Mouse (Mus musculus) testis, adult 2 months (tissue): ENCODE measurements at regions not wholly inside any gene's neighbourhood (a gene's known extent, or its start where the extent isn't known, plus 50 kb on each side); places are given as distances from the start of the nearest gene placed in this dataset.

ENCODE experiments used
- H3K27ac ChIP-seq: fragments of 200-500 bp; 2 replicates; pipeline ENCODE4 v1.5.1; 2012; ENCODE audit warnings: low read depth, low read length; ENCODE audit not compliant: control insufficient read depth, insufficient read depth
- H3K27me3 ChIP-seq: fragments of 200-500 bp; 2 replicates; pipeline ENCODE4 v1.6.1; 2012; ENCODE audit warnings: mild to moderate bottlenecking, low read length, moderate library complexity; ENCODE audit not compliant: control insufficient read depth, insufficient read depth
- H3K36me3 ChIP-seq: fragments of 200-500 bp; 2 replicates; pipeline ENCODE4 v1.6.1; 2012; ENCODE audit warnings: mild to moderate bottlenecking, low read length; ENCODE audit not compliant: control insufficient read depth, insufficient read depth
- H3K4me1 ChIP-seq: fragments of 200-500 bp; 2 replicates; pipeline ENCODE4 v1.6.1; 2012; ENCODE audit warnings: low read length; ENCODE audit not compliant: control insufficient read depth, insufficient read depth
- H3K4me3 ChIP-seq: fragments of 200-500 bp; 2 replicates; pipeline ENCODE4 v1.5.1; 2012; ENCODE audit warnings: low read depth, mild to moderate bottlenecking, low read length, moderate library complexity, mixed read lengths; ENCODE audit not compliant: control insufficient read depth
- CTCF ChIP-seq: fragments of 200-500 bp; IDR thresholded peaks from 2 replicates; pipeline ENCODE4 v1.5.1; 2012; ENCODE audit warnings: low read depth, mild to moderate bottlenecking, inconsistent platforms, low read length, moderate library complexity; ENCODE audit not compliant: control insufficient read depth, insufficient read depth, insufficient replicate concordance
- POLR2A ChIP-seq: fragments of 200-500 bp; IDR thresholded peaks from 2 replicates; pipeline ENCODE4 v1.6.1; 2012; ENCODE audit warnings: low read depth, mild to moderate bottlenecking, inconsistent platforms, low read length, moderate library complexity; ENCODE audit not compliant: control insufficient read depth

DNA sequence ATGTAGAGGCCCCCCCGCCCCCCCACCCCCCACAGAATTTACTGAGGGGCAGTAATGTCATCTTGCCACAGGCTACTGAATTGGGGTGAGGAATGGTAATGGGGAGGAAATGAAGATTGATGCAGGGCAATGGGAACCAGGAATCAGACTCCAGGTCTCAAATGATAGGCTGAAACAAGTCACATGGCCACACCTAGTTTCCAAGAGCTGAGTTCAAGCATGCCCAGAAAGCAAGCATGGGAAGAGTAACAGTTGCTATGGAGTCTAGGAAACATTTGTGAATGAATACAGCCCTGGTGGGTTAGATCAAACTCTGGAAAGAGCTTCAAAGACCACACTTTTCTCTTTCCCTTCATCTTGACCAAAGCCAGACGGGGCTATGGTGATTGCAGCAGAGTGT, 104.3 kb upstream of the Ptch1 start:
- Histone ChIP-seq H3K4me1 (no peaks in the 10 kb centered on the region), H3K27ac (no peak overlapping the region)

DNA sequence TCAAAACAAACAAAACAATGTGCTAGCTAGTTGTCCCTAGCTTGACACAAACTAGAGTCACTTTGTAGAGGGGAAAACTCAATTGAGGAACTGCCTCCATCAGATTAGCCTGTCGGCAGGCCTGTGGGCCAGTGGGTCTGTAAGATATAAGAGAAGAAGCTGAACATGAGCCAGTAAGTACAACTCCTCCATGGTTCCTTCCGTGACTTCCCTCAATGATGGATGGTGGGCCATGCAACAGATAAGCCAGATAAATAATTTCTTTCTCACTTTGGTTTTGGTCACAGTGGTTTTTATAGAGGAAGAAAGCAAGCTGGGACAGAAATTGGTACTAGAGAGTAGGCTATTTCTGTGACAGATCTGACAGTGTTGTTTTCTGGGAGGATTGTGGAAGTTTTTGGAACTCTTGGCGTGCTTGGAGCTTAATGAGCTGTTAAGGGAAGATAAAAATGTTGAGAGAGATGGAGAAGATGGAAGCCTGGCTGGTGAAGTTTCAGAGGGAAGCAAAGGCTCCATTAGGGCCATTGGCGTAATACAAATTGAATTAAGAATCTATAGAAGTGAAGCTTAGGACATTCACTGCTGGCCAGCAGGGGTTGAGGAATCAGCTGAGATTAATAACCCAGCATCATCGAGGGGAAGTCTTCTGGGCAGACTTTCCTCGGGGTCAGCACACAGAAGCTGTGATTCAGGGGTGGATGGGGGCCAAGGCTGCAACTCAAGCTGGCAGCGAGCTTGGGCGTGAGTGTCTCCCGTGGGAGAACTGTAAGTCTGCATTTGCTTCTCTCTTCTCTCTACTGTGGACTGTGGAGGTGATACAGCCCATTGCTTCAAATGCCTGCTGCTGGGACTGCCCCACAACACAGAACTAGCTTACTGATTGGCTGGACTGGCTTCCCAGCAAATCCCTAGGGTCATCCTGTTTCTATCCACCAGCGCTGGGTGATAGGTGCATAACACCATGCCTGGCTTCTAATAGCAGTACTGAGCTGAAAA, 105.2 kb upstream of the Ptch1 start:
- no peaks in the 10 kb centered on the region for H3K27me3 ChIP-seq
- no peak for TF ChIP-seq POLR2A
- no peak for TF ChIP-seq CTCF
- no peaks in the 10 kb centered on the region for H3K36me3 ChIP-seq
- H3K4me1 ChIP-seq: no peaks in the 10 kb centered on the region
- H3K27ac ChIP-seq: no peak overlapping the region
- H3K4me3 ChIP-seq: no peak overlapping the region

More for the DNA sequence above, 104.3 kb upstream of the Ptch1 start:
- TF ChIP-seq POLR2A (no peak), CTCF (no peak)
- Histone ChIP-seq H3K4me3 (no peak overlapping the region), H3K36me3 (no peaks in the 10 kb centered on the region), H3K27me3 (no peaks in the 10 kb centered on the region)

DNA sequence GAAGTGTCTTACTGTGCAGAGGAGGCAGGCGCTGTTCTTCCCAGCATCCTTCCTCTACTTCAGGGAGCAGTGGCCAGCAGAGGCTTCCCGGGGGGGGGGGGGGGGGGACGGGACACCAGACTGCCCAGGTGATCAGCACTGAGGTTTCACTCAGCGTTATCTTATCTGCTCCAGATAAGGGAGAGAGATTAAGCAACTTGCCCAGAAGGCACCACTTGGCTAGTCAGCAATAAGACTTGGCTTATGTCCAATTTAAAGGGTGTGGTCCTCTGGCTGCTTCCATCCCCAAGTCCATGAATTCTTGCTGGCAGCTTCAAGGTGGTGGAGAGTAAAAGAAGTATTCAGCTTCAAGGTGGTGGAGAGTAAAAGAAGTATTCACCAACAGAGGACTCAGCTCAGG, 108.9 kb upstream of the Ptch1 start:
- no peak for TF ChIP-seq POLR2A

DNA sequence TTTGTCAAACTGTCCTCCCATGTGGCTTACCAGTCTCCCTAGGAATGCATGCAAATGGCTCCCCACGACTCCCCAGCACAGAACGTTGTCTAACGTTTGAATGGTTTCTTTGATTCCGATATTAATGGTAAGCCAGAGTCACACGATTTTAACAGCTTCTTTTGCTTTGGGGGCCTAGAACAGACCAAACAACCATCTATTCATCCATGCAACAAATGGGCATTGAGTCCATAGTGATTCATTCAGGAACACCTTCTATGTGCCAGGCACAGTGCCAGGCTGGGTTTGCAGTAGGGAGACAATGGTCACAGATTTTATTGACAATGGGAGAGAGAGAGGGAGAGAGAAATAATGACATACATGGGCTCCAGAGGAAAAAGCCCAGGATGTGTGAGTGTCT, 118.6 kb upstream of the Ptch1 start:
- H3K36me3 ChIP-seq: no peaks in the 10 kb centered on the region
- 0 out of 2 replicates have a peak, but pooled peaks cover 2% of the 10 kb centered on the region for H3K4me1 ChIP-seq
- no peak overlapping the region for H3K27ac ChIP-seq
- no peak for TF ChIP-seq CTCF
- TF ChIP-seq POLR2A: no peak
- no peak overlapping the region for H3K4me3 ChIP-seq
- H3K27me3 ChIP-seq: no peaks in the 10 kb centered on the region

More for the DNA sequence above, 108.9 kb upstream of the Ptch1 start:
- Histone ChIP-seq H3K27ac (no peak overlapping the region), H3K4me1 (no peaks in the 10 kb centered on the region), H3K4me3 (no peak overlapping the region), H3K27me3 (no peaks in the 10 kb centered on the region), H3K36me3 (no peaks in the 10 kb centered on the region)

DNA sequence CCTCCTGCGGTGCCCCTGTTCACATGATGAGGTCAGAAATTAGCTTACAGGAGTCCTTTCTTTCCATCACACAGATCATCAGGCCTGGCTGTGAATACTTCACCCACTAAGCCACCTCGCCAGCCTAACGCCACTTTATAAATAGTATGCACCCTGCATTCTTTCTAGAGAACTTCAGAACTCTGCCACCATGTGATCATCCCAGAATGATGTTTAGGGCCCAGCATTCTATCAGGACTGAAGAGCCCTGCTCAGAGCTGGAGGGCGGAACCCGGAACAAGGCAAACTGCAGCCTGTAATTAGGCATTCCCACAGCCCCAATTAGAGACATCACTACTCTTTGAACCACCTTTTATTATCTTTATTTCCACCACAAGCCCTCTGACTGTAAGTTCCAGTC, 120.2 kb upstream of the Ptch1 start:
- H3K4me3 ChIP-seq: no peak overlapping the region
- 0 out of 2 replicates have a peak, but pooled peaks cover 2% of the 10 kb centered on the region for H3K4me1 ChIP-seq
- no peaks in the 10 kb centered on the region for H3K27me3 ChIP-seq
- H3K27ac ChIP-seq: no peak overlapping the region
- TF ChIP-seq CTCF (no peak), POLR2A (no peak)
- no peaks in the 10 kb centered on the region for H3K36me3 ChIP-seq

DNA sequence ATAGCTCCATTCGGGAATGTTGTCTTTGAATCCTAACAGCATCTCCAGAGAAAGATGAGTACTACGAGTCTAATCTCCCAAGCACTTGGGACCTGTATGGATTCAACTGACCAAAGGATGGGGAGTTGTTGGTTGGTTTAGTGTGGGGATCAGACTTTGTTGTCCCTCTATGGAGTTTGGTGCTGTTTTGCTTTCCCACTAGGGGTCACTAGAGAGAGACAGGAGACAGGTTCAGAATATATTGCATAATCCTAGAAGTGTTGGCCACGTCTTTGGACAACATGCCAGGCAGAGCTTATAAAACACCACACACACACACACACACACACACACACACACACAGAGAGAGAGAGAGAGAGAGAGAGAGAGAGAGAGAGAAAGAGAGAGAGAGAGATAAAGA, 118.6 kb upstream of the Ercc6l2 start:
- no peaks in the 10 kb centered on the region for H3K27me3 ChIP-seq
- H3K36me3 ChIP-seq: no peaks in the 10 kb centered on the region
- no peak for TF ChIP-seq POLR2A
- no peak for TF ChIP-seq CTCF
- H3K4me3 ChIP-seq: no peak overlapping the region
- H3K27ac ChIP-seq: no peak overlapping the region
- H3K4me1 ChIP-seq: 0 out of 2 replicates have a peak, but pooled peaks cover 2% of the 10 kb centered on the region

DNA sequence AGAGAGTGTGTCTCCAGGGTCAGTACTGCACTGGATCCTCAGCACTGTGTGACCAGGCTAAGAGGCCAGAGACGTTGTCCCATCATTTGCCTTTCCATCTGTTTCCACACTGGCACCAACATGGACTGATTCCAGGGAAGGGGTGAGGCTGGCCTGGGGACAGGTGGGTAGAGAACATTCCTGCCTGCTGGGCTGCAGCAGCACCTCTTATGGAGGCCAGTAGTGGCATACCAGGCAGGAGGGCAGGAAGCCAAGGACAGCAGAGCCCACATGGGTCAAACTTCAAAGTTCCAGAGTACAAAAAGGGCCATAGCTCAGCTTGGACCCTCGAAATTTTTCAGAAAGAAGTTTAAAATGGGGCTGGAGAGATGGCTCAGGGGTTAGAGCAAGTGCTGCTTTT, 115.4 kb upstream of the Ercc6l2 start:
- Histone ChIP-seq H3K36me3 (no peaks in the 10 kb centered on the region), H3K4me3 (no peak overlapping the region), H3K4me1 (no peaks in the 10 kb centered on the region), H3K27me3 (no peaks in the 10 kb centered on the region), H3K27ac (no peak overlapping the region)
- TF ChIP-seq POLR2A (no peak), CTCF (no peak)

DNA sequence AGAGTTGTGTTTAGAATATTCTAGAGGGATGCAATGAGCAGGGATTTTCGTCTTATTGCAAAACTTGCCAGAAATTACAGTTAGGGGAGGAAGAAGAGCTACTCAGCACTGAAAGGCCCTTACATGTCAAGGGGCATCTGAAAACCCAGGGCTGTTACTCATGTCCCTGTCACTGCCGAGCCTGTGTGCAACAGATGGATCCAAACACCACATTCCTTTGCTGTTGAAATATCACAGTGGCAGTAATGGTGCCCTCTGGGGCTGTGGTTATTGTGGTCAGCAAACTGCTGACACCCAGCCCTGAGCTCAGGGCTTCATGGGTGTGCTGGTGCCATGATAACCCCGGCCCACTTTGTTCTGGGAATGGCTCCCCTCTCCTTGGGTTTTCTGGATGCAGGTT, 114.3 kb upstream of the Ercc6l2 start:
- Histone ChIP-seq H3K27me3 (no peaks in the 10 kb centered on the region), H3K4me3 (no peak overlapping the region), H3K27ac (no peak overlapping the region), H3K4me1 (no peaks in the 10 kb centered on the region), H3K36me3 (no peaks in the 10 kb centered on the region)
- no peak for TF ChIP-seq CTCF
- no peak for TF ChIP-seq POLR2A
